8 mouse cellular contexts compared by ENCODE assay signal in the genomic region with DNA sequence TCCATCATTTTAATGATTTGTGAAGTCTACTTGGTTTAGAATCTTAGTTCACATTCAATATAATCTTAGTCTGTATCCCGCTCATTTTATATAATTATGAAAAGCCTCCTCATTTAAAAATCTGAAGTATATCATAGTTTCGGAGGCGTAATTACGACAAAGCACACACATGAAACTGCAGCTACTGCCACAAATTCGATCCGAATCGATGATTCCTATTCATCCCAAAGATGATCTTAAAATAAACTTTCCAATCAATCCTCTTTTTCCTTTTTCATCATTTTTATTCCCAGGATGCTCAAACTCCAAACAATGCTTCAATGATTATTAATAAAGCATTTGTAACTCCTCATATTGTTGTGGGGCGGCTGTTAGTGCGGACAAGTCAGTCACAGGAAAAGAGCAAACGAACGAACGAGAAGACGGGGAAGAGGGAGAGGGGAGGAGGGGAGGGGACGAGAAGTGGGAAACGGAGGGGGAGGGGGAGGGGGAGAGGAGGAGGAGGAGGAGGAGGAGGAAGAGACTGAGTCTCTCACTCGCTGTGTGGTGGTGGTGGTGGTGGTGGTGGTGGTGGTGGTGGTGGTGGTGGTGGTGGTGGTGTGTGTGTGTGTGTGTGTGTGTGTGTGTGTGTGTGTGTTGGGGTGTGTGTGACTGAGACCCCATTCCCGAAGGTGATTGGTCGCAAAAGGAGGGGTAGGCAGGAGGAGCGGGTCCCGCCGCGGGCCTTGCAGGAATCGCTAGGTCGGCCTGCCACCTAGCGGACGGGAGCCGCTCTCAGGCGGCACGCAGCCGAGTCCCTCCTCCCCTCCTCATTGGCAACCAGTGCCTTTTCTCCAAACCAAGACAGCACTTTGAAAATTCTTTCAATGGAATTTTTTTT. TPM values are rescaled to one million over a fixed set of nuclear protein-coding genes. Genes with fewer than 3 reads are reported as not detected.
DNase-seq lines count a peak whose midpoint lies in the region; ATAC-seq and TF ChIP-seq lines count a peak whose summit lies in the region.

No protein-coding gene starts in this region.

- peak; percentile 92 for TF ChIP-seq CTCF in brain, embryonic 14.5 days (IDR thresholded peaks at IDR 0.05; ENCODE audit: borderline replicate concordance, extremely low read depth, insufficient read depth, insufficient read length)

- under 1% methylated on average over 30 of the region's 30 CpGs for WGBS in forebrain, embryonic 10.5 days
- under 1% methylated on average over 29 of the region's 30 CpGs for WGBS in heart, embryonic 14.5 days
- 2% methylated on average over 27 of the region's 30 CpGs for WGBS in liver, embryonic 13.5 days (ENCODE audit: insufficient replicate concordance)
- WGBS in neural tube, embryonic 12.5 days, result under 1% methylated on average over 29 of the region's 30 CpGs

- peaks cover 45% of the 10 kb centered on the region for H3K27me3 ChIP-seq in forebrain, embryonic 10.5 days (ENCODE audit: poor library complexity, severe bottlenecking)
- peaks cover 19% of the 10 kb centered on the region for H3K27me3 ChIP-seq in heart, embryonic 14.5 days (ENCODE audit: control insufficient read depth, insufficient read depth, low read length)
- peaks cover 95% of the 10 kb centered on the region for H3K27me3 ChIP-seq in liver, embryonic 13.5 days
- no peaks in the 10 kb centered on the region for H3K27me3 ChIP-seq in neural tube, embryonic 12.5 days (replicated peaks)

- peak overlapping the region; percentile 100 for H3K27ac ChIP-seq in forebrain, embryonic 10.5 days
- no peak overlapping the region for H3K27ac ChIP-seq in heart, embryonic 14.5 days (replicated peaks in 1 of 2; ENCODE audit: control insufficient read depth in 1 of 2, insufficient read depth in 1 of 2, low read depth in 2 of 2, low read length in 2 of 2)
- no peak overlapping the region for H3K27ac ChIP-seq in liver, embryonic 13.5 days
- H3K27ac ChIP-seq in neural tube, embryonic 12.5 days, result peak overlapping the region; percentile 94

- H3K9ac ChIP-seq in heart, embryonic 14.5 days (ENCODE audit: low read length), result no peak overlapping the region; the same call in 1 of the 2 replicates
- H3K9ac ChIP-seq in liver, embryonic 13.5 days, result no peak overlapping the region
- H3K9ac ChIP-seq in neural tube, embryonic 12.5 days, result peak overlapping the region; percentile 85

- peak; percentile 53 for DNase-seq in CD4-positive helper T cell, adult 2 months (ENCODE audit: low read depth, low spot score)
- peak; percentile 99 for DNase-seq in brain, embryonic 14.5 days (ENCODE audit: low read depth)
- DNase-seq in forebrain, embryonic 10.5 days (ENCODE audit: extremely low spot score, low spot score), result peak; percentile 90
- DNase-seq in kidney, postnatal 14 days, result peak; percentile 90
- DNase-seq in liver, embryonic 13.5 days, result no peak
- peak; percentile 42 for DNase-seq in thymus, postnatal 14 days

- H3K4me2 ChIP-seq in heart, embryonic 14.5 days (ENCODE audit: low read length), result peak overlapping the region; percentile 83
- peak overlapping the region; percentile 41 for H3K4me2 ChIP-seq in liver, embryonic 13.5 days
- H3K4me2 ChIP-seq in neural tube, embryonic 12.5 days (replicated peaks), result peak overlapping the region; percentile 81

- ATAC-seq in heart, embryonic 14.5 days (ENCODE audit: insufficient number of reproducible peaks, insufficient read depth, low FRiP score, low read depth), result no peak
- peak; percentile 50; the same call in 1 of the 2 replicates for ATAC-seq in liver, embryonic 13.5 days (ENCODE audit: low read depth)
- peak; percentile 37 for ATAC-seq in neural tube, embryonic 12.5 days (ENCODE audit: low FRiP score, low read depth)

- peaks cover 54% of the 10 kb centered on the region for H3K4me1 ChIP-seq in forebrain, embryonic 10.5 days
- H3K4me1 ChIP-seq in heart, embryonic 14.5 days (ENCODE audit: control insufficient read depth in 2 of 2, insufficient read depth in 2 of 2, low read length in 2 of 2), result peaks cover 0 to 8% of the 10 kb centered on the region in 2 experiments; a peak in 1 of 4 replicates
- no peaks in the 10 kb centered on the region for H3K4me1 ChIP-seq in liver, embryonic 13.5 days (replicated peaks)
- peaks cover 20% of the 10 kb centered on the region for H3K4me1 ChIP-seq in neural tube, embryonic 12.5 days

- peak overlapping the region; percentile 96 for H3K4me3 ChIP-seq in forebrain, embryonic 10.5 days
- H3K4me3 ChIP-seq in heart, embryonic 14.5 days (ENCODE audit: control insufficient read depth in 1 of 2, insufficient read depth in 1 of 2, low read depth in 1 of 2, low read length in 2 of 2), result peak overlapping the region; percentile 48 to 81
- H3K4me3 ChIP-seq in liver, embryonic 13.5 days (replicated peaks), result 0 out of 2 replicates have a peak overlapping the region, but pooled peaks have one; percentile 47
- H3K4me3 ChIP-seq in neural tube, embryonic 12.5 days, result peak overlapping the region; percentile 65

- TF ChIP-seq POLR2A in brain, embryonic 14.5 days (IDR thresholded peaks at IDR 0.05; ENCODE audit: borderline replicate concordance, extremely low read depth, insufficient read depth, insufficient read length, poor library complexity, severe bottlenecking), result no peak

- H3K9me3 ChIP-seq in forebrain, embryonic 10.5 days, result no peaks in the 10 kb centered on the region
- H3K9me3 ChIP-seq in heart, embryonic 14.5 days (ENCODE audit: control insufficient read depth, low read length), result no peaks in the 10 kb centered on the region
- no peaks in the 10 kb centered on the region for H3K9me3 ChIP-seq in liver, embryonic 13.5 days (replicated peaks)
- no peaks in the 10 kb centered on the region for H3K9me3 ChIP-seq in neural tube, embryonic 12.5 days

- peaks cover 7% of the 10 kb centered on the region for H3K36me3 ChIP-seq in forebrain, embryonic 10.5 days (replicated peaks)
- H3K36me3 ChIP-seq in heart, embryonic 14.5 days (ENCODE audit: control insufficient read depth, insufficient read depth, low read length), result no peaks in the 10 kb centered on the region
- no peaks in the 10 kb centered on the region for H3K36me3 ChIP-seq in liver, embryonic 13.5 days
- no peaks in the 10 kb centered on the region for H3K36me3 ChIP-seq in neural tube, embryonic 12.5 days

RNA-seq across cellular contexts. Expression of a gene that starts 1.7 kb away (rescaled TPM):
- 465 and 624 TPM in 2 replicates for polyA plus RNA-seq in brain, embryonic 14.5 days (2012; rRNA removed)
- polyA plus RNA-seq in forebrain, embryonic 10.5 days (2016; fragmentation: Nextera tagmentation; extraction: Ambion mirVana), result 64.9 and 66.1 TPM in 2 replicates
- 5.6 and 8.3 TPM in 2 replicates for polyA plus RNA-seq in heart, embryonic 14.5 days (2014; fragmentation: Nextera tagmentation; extraction: Ambion mirVana)
- 0.48 and 0.68 TPM in 2 replicates for polyA plus RNA-seq in liver, embryonic 13.5 days (2015; fragmentation: Nextera tagmentation; extraction: Ambion mirVana)
- polyA plus RNA-seq in neural tube, embryonic 12.5 days (2016; fragmentation: Nextera tagmentation; extraction: Ambion mirVana), result 48.4 and 56.4 TPM in 2 replicates

Comparison
In these comparisons a context has a peak if more than half of its experiments do, and no peak if none do; other contexts are left out.
1. H3K27ac ChIP-seq: peak in forebrain, embryonic 10.5 days (single experiment) and neural tube, embryonic 12.5 days (single experiment); none in heart, embryonic 14.5 days (0 of 2) and liver, embryonic 13.5 days (single experiment).
2. Peak in every context shown above with its lines, with median percentiles within 50 percentile points of each other: H3K4me3 ChIP-seq and H3K4me2 ChIP-seq.